Mouse (Mus musculus) heart, postnatal 36 days (tissue): ENCODE data around the gene Prkca. TPM values are rescaled to one million over a fixed set of nuclear protein-coding genes. Genes with fewer than 3 reads are reported as not detected.

Experiments used
- DNase-seq, 2 experiments: peaks; one replicate each; pipeline ENCODE4 v3.0.0; 2021 to 2022
- intact Hi-C: fragments of 180-260 bp; cut with DNase I; formaldehyde crosslinking; loops from one replicate; pipeline ENCODE4 v1.15.1; 2025
- total RNA-seq, 2 experiments: library from RNA; stranded (reverse); gene quantifications; 2 replicates each; pipeline ENCODE4 v1.2.3; 2021

The Prkca gene
- total RNA-seq = 10 to 100 TPM; 33.6 to 41.0 TPM

GRCm38 (mm10) chr11:108343789-108344462 is at the start of gene Prkca:
Prkca (minus strand) TSS chr11:108343928.
- peak; percentile 91 to 94 for DNase-seq
- intact Hi-C loops = loop anchor here (2.0 to 5.0 kb wide), 3 partner anchors 87 to 197 kb away; no protein-coding TSS in a partner anchor

- intact Hi-C loops = no loop called here
- DNase-seq = no peak
Observed at GRCm38 (mm10) chr11:108385666-108386024, 41.9 kb upstream of the Prkca start.

DNA sequence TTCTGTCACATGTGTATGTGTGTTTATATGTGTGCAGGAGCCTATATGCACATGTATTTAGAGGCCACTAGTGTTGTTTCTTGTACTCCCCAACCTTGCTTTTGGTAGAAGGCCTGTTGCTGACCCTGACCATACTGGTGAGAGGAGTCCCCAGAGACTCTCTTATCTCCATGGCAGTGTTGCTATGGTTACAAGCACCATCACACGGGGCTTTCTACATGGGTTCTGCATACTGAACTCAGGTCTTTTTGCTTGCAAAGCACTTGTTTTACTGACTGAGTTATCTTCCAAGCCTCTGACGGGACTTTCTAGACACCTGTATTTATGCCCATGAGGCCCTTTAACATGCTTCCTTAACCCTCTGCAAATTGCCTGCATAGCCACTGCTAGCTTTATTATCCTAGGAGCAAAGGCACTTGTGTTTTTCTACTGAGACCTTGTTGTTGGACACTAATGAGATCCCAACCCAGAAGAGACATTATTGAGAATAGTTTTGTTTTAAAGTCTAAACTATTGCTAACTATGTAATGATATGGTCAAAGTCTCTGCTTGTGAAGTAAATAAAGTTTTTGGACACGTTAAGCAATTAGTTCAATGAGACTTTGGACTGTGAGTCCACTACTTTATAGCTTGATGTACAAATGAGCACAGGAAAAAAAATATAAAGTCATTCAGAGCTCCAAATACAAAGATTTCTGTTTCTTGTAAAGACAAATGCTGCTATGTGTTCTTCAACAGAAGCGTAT is 41.4 kb upstream of the Prkca start:
- DNase-seq = no peak
- intact Hi-C loops = no loop called here

DNA sequence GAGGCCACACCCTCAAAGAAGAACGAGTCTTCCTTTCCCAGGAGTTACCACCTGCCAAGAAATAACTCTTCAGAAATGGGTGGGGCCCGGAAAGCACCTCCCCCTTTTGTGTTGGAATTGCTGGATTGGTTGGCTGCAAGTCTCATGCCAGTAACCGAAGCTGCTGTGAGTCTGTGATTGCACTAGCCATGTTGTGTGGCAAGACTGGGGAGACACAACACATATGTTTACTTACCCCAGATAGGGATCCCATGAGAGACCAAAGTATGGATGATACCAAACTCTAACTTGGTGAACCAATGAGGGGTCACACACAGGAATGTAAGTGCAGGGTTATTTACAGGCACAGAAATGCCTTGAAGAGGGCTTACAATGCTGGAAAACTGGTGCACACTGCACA is 38.9 kb upstream of the Prkca start:
- DNase-seq = no peak
- intact Hi-C loops = no loop called here

DNA sequence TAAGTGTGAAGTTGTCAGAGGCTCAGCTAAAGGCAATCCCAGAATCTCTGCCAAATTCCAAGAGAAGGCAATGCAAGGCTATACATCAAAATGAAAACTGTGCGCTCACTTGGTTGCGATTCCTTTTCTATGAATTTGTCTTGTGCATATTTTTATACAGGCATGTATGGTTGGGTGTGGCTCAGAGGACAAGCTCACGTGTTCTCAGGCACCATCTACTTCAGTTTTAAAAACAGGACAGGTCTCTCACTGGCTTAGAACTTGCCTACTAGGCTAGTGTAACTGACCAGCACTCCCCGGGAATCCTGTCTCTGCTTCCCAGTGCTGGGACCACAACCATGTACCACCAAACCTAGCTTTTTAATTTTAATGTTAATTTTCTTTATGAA is 34.6 kb upstream of the Prkca start:
- no peak for DNase-seq
- intact Hi-C loops = loop anchor here (1.0 to 2.0 kb wide), 4 partner anchors 250 to 514 kb away; no protein-coding TSS in a partner anchor

- intact Hi-C loops = loop anchor here (1.0 to 2.0 kb wide), 4 partner anchors 249 to 514 kb away; no protein-coding TSS in a partner anchor
- peak; percentile 73 to 81 for DNase-seq
Observed at GRCm38 (mm10) chr11:108377680-108378362, 34.1 kb upstream of the Prkca start.

GRCm38 (mm10) chr11:108376815-108377214 is 33.1 kb upstream of the Prkca start:
- intact Hi-C loops = no loop called here
- no peak for DNase-seq

GRCm38 (mm10) chr11:108367046-108367445 is 23.3 kb upstream of the Prkca start:
- intact Hi-C loops = no loop called here
- no peak for DNase-seq

GRCm38 (mm10) chr11:108365600-108365999 is 21.9 kb upstream of the Prkca start:
- DNase-seq = no peak
- intact Hi-C loops = no loop called here

- DNase-seq = no peak
- intact Hi-C loops = no loop called here
Observed at GRCm38 (mm10) chr11:108364945-108365589, 21.3 kb upstream of the Prkca start.

- intact Hi-C loops = no loop called here
Observed at GRCm38 (mm10) chr11:108363991-108364390, 20.3 kb upstream of the Prkca start.

DNA sequence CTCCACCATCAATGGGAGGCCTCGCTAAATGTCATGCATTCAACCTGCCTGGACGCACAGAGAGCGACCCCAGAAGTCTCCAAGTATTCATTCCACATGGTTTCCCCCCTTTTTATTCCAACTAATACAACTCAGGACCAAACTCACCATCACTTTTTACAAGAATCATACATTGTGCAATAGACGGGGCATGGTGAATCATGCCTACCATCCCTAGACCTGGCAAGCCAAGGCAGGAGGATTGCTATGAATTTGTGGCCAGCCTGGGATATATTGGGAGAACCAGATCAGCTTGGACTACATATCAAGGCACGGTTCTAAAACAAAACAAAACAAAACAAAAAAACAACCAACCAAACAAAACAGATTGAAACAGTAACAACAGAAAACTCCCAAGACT is 19.2 kb upstream of the Prkca start:
- intact Hi-C loops = no loop called here
- DNase-seq = no peak

More at GRCm38 (mm10) chr11:108363991-108364390, 20.3 kb upstream of the Prkca start:
- no peak for DNase-seq

GRCm38 (mm10) chr11:108360983-108361382 is 17.3 kb upstream of the Prkca start:
- intact Hi-C loops = no loop called here
- no peak for DNase-seq

- intact Hi-C loops = no loop called here
- no peak for DNase-seq
Observed at GRCm38 (mm10) chr11:108358911-108359310, 15.2 kb upstream of the Prkca start.

DNA sequence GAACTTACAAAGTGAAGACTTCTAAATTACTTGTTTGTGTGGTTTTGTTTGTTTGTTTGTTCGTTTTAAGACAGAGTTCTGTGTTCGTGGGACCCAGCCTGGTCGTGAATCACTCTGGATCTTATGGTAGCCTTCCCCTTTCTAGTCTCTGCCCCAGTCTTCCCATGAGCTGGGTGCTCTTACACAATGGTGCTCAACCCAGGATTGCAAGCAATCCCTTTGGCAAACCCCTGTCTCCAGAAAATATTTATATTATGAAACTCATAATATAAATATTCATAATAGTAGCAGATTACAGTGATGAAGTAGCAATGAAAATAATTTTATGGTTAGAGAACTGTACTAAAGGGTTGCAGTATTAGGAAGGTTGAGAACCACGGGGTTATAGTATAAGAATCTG is 12.3 kb upstream of the Prkca start:
- intact Hi-C loops = no loop called here
- DNase-seq = no peak

- intact Hi-C loops = no loop called here
- DNase-seq = no peak
Observed at GRCm38 (mm10) chr11:108352842-108353388, 9.2 kb upstream of the Prkca start.

- DNase-seq = no peak
- intact Hi-C loops = no loop called here
Observed at GRCm38 (mm10) chr11:108350799-108351198, 7.1 kb upstream of the Prkca start.

DNA sequence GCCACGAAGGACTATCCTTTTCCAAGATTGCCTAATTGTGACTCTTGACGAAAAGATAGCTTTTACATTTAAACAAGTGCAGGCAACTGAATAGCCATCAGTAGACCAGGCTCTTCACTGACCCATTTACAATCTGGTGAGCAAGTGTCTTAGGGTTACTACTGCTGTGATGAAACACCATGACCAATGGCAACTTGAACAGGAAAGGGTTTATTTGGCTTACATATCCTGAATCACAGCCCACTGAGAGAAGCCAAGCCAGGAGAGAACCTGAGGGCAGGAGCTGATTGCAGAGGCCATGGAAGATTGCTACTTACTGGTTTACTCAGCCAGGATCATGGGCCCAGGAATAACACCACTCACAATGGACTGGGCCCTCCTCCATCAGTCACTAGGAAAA is 1.6 kb upstream of the Prkca start:
- intact Hi-C loops = no loop called here
- no peak for DNase-seq

GRCm38 (mm10) chr11:108344759-108345158 is 1.0 kb upstream of the Prkca start:
- no peak for DNase-seq
- intact Hi-C loops = loop anchor here (5.0 kb wide), 2 partner anchors 87 to 197 kb away; no protein-coding TSS in a partner anchor
